Mouse (Mus musculus): ENCODE measurements at regions not wholly inside any gene's neighbourhood (a gene's known extent, or its start where the extent isn't known, plus 50 kb on each side); places are given as distances from the start of the nearest gene placed in this dataset.
"Not testable (repeated sequence)": the region's sequence is repeated elsewhere in the genome, so short reads cannot be mapped to it uniquely, and the experiment has no call there.

DNA sequence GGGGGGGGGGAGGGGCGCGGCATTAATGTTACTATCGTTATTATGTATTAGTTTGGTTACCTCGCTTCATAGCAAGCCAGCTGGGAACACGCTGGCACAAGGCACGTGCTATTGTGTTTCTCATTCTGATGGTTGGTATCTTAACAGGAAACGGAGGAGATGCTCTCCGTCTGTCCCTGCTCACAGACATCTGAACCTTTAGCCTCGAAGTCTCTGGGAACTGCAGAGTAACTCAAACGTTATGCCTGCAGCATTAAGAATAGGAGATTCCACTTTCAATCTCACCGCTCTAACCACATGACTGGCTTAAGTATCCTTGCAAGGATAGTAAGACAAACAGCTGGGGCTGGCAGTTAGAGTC lies 80.0 kb downstream of the Nfkbiz start:
- in situ Hi-C loops (cut with MboI): no loop called here

DNA sequence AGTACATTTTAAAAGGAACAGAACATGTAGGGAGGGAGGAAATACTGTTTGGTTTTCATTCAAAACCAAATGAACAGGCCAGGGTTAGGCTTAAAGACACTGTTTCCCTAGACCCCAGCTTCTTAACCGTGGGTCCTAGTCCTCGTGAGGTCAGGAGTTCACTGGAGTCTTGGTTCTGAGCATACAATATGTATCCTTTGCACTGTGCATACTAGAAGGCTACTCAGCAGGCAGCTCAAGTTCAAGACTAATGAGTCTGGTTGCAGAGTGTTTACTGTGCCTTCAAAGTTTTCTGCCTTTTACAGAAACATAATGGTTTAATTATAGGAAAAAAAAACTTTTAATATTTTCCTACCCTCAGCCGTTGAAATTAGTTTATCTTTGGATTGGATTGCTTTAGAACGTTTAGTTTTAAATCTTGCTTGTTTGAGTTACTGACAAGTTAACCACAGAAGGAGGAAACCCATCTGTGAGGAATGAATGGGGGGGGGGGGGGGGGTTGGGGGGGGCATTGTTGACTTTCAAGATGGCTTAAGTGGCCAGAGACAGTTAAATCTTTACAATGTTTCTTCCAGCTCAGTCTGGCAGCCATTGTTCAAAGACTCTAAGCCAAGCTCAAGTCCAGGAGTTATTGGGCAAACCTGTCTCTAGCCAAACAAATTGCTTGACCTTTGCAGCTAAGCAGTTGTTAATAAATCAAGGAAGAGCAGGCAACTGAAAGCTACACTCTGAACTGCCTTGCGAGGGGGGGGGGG lies 80.6 kb downstream of the Nfkbiz start:
- in situ Hi-C loops (cut with MboI): no loop called here

DNA sequence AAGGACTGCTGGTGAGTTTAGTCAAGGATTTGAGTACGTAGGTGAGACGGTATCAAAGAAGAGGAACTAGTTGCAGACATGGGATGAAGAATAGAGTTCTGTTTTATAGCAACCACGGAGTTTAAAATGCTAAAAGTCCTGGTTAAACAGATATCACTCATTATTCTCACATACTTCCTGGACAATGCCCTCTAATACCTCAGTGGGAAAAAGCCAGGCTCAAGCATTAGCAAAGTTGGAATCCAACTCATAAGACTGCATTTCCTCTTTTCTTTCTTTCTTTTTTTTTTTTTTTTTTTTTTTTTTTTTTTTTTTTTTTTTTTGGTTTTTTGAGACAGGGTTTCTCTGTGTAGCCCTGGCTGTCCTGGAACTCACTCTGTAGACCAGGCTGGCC lies 81.3 kb downstream of the Nfkbiz start:
- in situ Hi-C loops (cut with MboI): not testable (repeated sequence)

DNA sequence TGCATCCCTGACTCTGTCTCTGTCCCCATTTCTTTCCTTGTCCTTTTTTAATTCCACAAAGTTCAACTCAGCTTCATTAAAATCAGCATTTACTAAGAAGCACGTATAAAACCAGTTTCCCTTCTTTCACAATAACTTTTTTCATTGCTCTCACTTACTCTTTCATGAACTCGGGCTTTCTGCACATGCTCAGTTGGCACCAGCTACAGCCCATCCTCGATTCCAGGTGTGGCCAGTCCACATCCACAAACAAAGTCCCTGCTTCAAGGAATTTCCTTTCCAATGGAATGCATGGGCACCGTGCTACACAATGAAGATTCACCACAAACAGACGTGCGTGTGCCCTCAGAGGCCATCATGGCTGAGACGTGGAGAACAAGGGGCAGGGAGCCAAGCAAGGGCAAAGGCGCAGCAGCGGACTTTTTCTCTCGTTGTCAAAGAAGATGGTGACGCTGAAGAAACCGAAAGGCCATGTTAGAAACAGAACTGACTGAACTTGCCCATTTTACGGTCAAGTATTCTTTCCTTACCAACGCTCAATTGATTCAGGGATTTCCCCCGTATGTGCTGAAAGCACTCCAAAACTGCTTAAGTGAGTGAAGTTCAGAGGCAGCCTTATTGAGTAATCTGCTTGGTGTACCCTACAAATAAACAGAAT lies 81.8 kb downstream of the Nfkbiz start:
- in situ Hi-C loops (cut with MboI): no loop called here

DNA sequence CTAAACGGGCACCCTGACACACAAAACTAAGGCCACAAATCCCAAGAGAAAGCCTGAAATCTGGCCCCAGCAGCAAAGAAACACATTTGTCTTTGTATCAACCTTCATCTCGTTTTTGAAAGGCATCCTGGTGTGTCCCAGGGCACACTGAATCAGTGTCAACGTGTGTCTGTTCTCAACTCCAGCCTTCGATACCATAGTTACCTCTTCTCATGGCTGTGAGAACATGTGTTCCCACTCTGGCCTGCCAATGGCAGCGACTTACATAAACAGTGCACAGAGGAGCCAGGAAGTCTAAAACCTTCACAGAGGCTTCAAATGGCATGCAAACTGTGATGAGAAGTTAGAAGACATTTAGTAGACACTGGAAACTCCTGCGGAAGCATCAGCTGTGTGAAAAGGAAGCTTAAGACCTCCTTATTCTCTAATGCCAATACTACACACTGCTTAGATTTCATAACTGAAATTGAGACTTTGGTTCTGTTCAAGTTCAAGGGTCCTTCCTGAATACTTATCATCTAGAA lies 83.3 kb downstream of the Nfkbiz start:
- in situ Hi-C loops (cut with MboI): no loop called here

DNA sequence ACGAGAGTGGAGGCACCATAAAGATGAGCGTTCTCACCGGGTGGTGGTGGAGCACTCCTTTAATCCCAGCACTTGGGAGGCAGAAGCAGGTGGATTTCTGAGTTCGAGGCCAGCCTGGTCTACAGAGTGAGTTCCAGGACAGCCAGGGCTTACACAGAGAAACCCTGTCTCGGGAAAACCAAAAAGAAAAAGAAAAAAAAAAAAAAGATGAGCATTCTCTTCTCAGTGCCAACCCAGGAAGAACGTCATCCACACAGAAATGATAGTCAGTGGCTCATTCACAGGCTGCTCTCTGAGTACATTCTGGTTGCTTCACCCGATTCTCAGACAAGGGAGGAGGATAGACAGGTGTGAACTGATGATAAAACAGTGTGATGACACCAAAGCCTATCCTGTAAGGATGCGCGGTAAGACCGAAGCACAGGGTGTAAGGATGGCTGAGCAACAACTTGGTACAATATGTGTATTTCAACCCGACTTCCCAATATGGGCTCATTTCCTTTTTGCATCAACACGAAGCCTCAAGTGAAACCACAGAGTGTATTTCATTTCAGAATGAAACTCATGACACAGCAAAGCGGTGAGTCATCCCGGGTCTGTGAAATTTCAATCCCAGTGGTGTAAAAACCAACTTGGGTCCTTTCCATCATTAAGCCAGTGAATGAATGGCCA lies 84.5 kb downstream of the Nfkbiz start:
- in situ Hi-C loops (cut with MboI): no loop called here

DNA sequence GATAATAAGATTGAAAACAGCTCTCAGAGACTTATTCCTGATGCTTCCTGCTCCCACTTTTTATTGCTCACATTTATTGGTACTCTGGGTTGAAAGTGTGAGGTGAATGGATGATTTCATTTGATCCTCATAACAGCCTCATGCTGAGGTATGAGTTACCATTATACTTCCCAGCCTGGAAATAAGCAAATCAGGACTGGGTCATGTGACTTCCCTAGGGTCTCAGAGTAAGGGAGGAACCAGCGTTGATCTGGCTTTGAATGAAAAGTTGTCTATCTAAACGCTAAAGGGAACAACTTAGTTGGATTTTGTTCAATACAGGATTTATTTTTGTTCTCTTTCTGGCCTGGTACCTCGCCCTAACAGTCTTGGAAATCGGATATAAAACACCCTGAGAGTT lies 85.3 kb downstream of the Nfkbiz start:
- in situ Hi-C loops (cut with MboI): no loop called here

DNA sequence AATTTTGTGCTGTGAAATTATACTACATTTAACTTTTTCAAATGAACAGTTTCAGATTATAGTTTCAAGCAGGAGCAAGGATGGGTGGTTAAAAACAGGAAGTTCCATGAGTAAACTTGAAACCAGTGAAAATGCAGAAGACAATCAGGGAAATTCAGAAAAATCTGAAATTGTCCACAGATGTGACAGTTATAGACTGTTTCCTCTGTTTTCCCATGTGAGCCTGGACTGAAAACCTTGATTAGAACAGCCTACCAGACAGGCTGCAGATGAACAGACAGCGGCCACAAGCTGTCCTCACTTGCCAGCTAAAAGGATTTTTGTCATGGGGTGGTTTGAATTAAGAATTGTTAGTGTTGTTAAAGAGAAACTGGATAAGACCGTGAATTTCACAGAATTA lies 91.4 kb downstream of the Nfkbiz start:
- in situ Hi-C loops (cut with MboI): no loop called here

DNA sequence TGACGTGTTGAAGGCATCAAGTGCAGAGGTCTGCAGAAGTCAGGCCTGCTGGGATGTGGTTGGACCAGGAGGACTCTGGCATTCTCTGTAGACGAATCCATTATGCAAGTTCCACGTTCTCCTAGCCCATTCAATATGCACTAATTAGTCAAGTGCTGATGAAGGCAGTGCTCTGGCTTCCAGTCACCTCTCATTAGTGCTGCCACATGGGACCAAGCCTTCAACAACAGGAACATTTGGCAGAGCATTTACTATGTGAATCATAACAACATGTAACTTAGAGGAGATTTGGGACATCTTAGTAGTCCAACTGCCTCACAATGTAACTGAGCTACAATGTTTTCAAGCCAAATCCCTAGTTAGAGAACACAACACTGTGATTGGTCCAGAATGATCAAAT lies 92.5 kb downstream of the Nfkbiz start:
- in situ Hi-C loops (cut with MboI): no loop called here

DNA sequence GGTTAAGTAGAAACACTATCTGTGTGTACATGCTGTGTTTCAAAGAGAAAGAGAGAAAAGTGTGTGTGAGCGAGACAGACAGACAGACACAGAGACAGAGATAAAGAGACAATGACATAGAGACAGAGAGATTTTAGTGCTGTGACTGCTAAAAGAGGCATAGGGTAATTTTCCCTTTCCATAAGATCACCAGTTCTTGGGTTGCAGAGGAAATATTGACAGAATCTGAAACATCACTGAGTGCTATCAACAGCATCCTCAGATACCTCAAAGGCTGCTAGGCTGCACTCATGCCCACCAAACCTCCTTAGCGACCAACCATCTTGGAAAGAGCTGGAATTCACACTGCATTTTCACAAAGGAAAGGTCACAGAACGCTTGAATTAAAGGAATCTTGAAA lies 93.6 kb downstream of the Nfkbiz start:
- in situ Hi-C loops (cut with MboI): no loop called here

DNA sequence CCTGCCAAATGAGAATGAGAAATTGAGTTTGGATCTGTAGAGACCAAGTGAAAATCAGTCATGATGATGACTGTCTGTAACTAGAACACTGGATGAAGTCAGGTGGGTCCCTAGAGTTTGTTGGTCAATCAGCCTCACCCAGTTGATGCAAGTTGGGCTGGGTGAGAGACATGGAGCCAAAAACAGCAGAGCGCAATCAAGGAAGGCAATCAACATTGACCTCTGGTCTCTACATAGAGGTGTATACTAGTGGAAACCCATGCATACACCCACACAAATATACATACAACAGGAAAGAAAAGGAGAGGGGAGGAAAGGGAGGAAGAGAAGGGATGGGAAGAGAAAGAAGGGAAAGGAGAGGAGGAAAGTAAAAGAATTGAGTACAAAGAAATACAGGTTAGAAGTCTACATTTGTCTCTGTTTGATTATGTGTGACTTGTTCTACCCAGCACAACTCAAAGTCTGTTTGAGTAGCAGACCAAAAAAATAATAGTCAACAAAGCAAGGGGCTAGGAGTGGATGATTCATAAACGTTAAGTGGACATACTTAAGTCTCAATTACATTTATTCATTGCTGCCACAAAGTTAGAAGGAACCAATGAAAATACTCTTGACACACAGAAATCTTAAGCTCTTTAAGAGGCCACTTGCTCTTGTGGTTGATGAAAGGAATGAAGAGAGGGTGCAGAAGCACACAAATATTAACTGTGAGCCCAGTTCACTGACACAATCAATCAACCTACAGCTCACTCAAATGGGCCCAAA lies 97.4 kb downstream of the Nfkbiz start:
- in situ Hi-C loops (cut with MboI): no loop called here

DNA sequence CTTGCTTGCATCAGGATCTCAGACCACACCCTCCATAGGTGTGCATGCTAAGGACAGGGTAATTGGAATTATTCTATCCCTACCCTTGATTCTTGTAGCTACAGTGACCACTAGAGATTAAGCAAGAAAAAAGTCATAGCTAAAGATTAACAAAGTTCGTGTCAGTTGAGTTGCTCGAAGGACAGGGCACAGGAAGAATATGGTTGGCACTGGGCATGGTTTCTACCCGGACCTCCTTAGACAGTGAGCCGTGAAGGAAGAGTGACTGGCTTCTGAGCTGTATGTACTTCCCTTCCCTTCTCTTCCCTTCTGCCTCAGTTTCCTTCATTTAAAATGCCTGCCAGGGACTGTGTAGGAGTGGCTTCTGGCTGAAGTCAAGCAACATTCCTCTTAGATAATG lies 100.0 kb downstream of the Nfkbiz start:
- in situ Hi-C loops (cut with MboI): no loop called here

DNA sequence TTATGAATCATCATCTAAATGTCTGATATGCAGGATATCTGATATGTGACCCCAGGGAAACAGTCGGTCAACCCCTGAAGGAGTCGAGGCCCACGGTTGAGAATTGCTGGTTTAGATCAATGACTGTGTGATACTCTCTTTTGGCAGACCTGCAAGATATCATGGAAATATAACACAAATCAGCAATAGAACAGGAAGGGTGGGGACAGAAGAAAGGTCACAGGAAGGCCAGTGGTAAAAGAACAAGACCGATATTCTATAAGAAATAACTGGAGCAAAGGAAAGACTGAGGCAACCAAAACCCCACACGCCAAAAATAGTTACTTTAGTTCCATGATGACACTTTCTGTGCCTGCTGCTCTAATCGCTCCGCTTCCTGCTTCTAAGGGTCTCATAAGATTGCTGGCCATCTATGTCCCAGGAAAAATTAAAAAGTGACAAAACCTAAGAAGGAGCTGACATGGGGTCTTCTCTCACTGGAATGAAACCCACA lies 103.2 kb downstream of the Nfkbiz start:
- in situ Hi-C loops (cut with MboI): no loop called here

DNA sequence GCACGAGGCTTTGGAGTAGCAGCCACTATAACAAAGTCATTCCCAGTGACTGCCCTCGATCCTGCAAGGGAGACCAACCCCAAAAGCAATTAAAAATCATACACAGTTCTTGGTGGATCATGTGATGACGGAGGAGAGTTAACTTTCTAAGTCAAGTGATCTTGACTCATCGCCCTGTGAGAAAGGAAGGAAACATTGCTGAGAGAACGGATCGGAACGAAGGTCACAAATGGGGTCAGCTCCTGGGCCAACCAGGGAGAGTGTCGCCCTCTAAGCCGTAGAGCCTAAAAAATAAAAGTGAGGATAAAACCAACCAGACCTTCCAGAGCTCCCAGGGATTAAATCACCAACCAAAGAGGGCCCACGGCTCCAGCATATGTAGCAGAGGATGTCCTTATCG lies 104.4 kb downstream of the Nfkbiz start:
- in situ Hi-C loops (cut with MboI): no loop called here

DNA sequence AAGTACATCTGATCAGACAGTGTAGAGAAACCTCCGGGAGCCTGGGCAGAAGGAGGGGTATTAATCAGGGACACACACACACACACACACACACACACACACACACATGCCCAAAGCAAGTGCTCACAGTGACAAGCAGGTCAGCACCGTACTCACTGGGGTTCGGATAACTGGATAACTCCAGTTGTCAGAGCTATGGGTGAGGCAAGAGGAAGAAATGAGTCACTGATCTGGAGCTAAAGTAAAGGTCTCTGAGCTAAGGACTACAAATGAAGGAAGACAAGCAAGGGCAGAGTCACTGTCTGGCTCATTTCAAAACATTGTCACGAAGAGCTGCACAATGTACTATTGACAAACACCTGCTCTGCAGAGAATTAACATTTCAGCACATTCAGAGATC lies 104.9 kb downstream of the Nfkbiz start:
- in situ Hi-C loops (cut with MboI): no loop called here

DNA sequence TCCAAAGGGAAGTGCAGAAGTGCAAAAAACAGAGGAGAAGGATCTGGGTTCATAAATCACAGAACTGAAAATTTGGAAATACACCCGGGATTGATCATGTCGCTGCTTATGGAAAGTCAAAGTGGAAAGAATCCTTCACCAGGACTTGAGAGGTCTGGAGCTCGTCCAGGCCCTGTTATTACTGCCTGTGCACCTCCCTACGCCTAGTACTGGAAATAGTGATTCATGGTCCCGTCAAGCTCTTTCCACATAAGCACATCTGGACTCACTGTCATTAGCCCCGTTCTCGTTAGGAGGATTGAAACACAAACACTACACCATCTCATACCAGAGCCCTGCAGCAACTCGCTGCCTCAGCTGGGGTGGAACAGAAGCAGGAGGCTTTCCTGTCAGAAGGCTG lies 107.7 kb downstream of the Nfkbiz start:
- in situ Hi-C loops (cut with MboI): no loop called here

DNA sequence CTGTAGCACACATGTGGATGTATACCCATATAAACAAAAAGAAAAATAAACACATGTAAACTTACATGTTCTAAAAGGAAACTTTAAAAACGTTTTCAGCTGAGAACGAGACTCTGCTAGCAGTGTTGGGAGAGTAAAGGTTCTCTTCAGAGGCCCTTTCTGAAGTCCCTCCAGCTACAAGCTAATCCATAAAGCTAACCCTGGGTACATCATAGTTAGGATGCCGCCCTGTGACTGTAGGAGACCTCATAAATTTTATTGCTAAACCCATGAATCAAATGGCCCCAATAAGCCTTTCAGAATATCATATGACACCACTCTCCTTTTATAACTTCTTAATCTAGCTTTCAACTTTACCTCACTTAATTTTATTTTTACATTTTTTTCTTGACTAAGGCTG lies 112.2 kb downstream of the Nfkbiz start:
- in situ Hi-C loops (cut with MboI): no loop called here

DNA sequence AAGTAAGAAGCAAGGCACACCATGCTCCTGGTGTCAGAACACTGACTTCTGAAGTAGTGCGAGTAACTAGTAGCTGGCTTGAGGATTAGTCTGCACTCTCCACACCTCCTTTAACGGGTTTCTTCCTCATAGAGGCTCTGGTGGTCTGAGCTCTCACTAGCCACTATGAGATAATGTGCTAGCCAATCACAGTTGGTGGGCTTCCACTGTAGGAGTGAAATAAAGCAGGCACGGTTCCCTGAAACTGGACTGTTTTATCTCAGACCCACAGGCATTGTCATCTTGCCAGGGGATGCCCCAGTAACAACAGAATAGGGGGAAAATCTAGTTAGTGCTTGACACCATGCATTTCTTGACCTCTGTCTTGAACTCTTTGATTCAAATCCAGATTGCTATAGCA lies 118.3 kb downstream of the Nfkbiz start:
- in situ Hi-C loops (cut with MboI): no loop called here

DNA sequence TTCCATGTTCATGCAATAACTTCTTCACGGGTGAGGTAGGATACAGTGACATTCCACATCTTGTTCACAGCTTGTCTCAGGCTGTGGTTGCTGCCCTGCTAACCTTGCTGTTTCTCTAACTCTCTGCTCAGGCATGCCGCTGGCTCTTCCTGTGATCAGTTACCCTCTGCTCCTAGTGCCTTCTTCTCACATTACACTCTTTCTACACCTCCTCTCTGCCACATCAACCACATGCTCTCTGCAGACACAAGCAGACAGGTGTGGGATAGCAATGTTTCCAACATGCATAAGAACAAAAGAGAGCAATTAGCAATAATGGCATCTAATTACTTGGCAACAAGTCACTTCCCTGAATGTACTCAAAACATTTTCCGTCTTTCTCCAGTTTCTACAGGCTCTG lies 128.7 kb downstream of the Nfkbiz start:
- in situ Hi-C loops (cut with MboI): no loop called here

DNA sequence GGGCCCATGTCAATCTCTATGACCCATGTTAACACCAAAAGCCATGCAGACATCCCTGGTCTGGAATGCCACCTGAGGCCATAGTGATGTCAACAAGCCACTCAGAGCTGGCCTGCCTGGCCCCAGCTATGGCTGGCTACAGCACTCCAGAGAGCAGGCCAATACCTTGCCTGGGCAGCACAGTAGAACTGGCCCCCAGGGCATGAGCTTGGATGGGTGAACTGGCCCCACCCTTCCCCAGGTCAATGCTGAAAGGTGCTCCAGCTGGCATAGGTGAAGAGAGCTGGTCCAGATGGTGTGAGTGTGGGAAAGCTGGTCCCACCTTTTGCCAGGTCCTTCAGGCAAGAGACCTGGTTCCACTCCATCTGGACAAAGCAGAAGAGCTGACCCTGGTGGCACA lies 132.2 kb downstream of the Nfkbiz start:
- in situ Hi-C loops (cut with MboI): no loop called here

DNA sequence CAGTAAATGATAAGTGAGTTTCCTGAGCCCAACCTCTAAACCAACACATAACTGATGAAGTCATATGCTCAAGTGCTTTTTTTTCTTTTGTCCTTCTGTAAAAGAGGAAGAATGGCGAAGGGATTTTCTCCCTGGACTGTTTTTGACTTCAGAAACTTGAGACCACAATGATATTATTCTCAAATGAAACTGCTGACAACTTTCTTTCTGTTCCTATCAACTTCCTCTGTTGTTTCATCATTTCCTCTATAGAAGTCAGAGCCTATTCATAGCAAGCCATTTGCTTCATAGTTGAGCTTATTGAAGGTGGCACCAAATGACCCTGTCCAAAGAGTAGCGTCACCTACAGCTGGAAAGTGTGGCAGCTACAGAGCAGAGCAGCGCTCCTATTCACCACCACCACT lies 140.2 kb downstream of the Nfkbiz start:
- in situ Hi-C loops (cut with MboI): no loop called here

DNA sequence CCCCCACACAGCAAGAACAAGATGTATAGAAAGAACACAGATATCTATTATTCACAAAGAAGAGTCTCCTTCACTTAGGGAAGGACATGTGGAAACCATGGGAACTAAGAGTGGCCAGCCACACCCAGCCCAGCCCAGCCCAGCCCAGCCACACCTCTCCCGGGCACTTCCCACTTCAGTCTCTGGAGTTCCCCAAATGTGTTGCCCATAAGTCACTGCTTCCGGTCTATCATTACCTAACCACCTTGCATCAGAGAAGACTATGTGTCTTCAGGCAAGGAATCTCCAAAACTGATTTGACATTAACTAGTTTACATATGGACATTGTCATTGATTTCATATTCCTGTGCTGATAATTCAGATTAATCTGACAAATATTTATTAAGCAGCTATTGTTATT lies 147.6 kb downstream of the Nfkbiz start:
- in situ Hi-C loops (cut with MboI): no loop called here
